In the genomic region with DNA sequence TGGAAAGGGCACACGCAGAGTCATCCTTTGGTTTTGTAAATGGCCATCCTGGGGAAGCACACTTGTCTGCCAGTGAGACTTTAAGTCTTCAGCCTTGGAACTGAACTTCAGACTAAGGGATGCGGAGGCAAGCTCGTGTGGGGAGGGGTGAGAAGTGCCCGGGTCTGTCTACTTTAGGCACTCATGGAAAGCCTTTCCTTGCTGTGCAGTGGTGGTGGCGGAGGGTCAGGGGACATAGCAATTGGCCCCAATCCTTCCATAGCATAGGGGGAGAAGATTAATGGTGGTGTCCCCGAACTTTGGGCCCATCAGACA, we compare ENCODE assay signal across 11 mouse cellular contexts. TPM values are rescaled to one million over a fixed set of nuclear protein-coding genes. Genes with fewer than 3 reads are reported as not detected.
DNase-seq lines count a peak whose midpoint lies in the region; ATAC-seq and TF ChIP-seq lines count a peak whose summit lies in the region.
"Had no signal": no experiment of that assay in that cellular context is flagged by ENCODE, and none has a peak within 500 bp of the region (broad histone marks: within the 10 kb centered on the region; RNA-seq: fewer than 3 reads in every experiment).

No protein-coding gene starts in this region.

- peak overlapping the region; percentile 95 for H3K4me2 ChIP-seq in forebrain, embryonic 16.5 days (ENCODE audit: low read length)
- H3K4me2 ChIP-seq in neural tube, embryonic 13.5 days = peak overlapping the region; percentile 70
- H3K4me2 ChIP-seq: liver, embryonic 13.5 days; stomach, embryonic 15.5 days had no signal

- no peak for TF ChIP-seq CTCF in left cerebral cortex, adult 2 months (IDR thresholded peaks at IDR 0.05)
- TF ChIP-seq CTCF in cerebellum, adult 2 months (IDR thresholded peaks at IDR 0.05; ENCODE audit: borderline replicate concordance, insufficient read depth, low read depth, low read length) = no peak
- TF ChIP-seq CTCF in thymus, adult 2 months (IDR thresholded peaks at IDR 0.05; ENCODE audit: borderline replicate concordance, control insufficient read depth, extremely low read depth, insufficient read depth, low read length, poor library complexity) = no peak

- DNase-seq in left cerebral cortex, adult 2 months (ENCODE audit: extremely low spot score in 1 of 2, low spot score in 2 of 2) = peak in 1 of 2 experiments; percentile 12
- no peak for DNase-seq in left cerebral cortex, adult 18-20 months (ENCODE audit: low spot score in 2 of 2)
- peak in 1 of 2 experiments; percentile 48 for DNase-seq in cerebellum, adult 2 months
- DNase-seq in testis, postnatal 14 days (ENCODE audit: low spot score) = no peak
- no peak for DNase-seq in thymus, adult 2 months
- DNase-seq: liver, embryonic 13.5 days; lung, postnatal 14 days had no signal

- H3K36me3 ChIP-seq in forebrain, embryonic 16.5 days (ENCODE audit: control insufficient read depth, insufficient read depth) = no peaks in the 10 kb centered on the region
- no peaks in the 10 kb centered on the region for H3K36me3 ChIP-seq in neural tube, embryonic 13.5 days
- H3K36me3 ChIP-seq in thymus, adult 2 months (ENCODE audit: control insufficient read depth, insufficient read depth, low read length) = no peaks in the 10 kb centered on the region
- H3K36me3 ChIP-seq: liver, embryonic 13.5 days; stomach, embryonic 15.5 days had no signal

- peak overlapping the region; percentile 61 for H3K4me3 ChIP-seq in left cerebral cortex, adult 2 months
- H3K4me3 ChIP-seq in cerebellum, adult 2 months (replicated peaks; ENCODE audit: insufficient read depth, low read depth, low read length) = peak overlapping the region; percentile 91
- peak overlapping the region; percentile 75 for H3K4me3 ChIP-seq in forebrain, embryonic 16.5 days (replicated peaks; ENCODE audit: low read length)
- H3K4me3 ChIP-seq in neural tube, embryonic 13.5 days = peak overlapping the region; percentile 60
- no peak overlapping the region for H3K4me3 ChIP-seq in thymus, adult 2 months (ENCODE audit: control insufficient read depth, insufficient read depth, low read length)
- H3K4me3 ChIP-seq: liver, embryonic 13.5 days; myocyte; stomach, embryonic 15.5 days had no signal

- no peak for TF ChIP-seq POLR2A in cerebellum, adult 2 months (IDR thresholded peaks at IDR 0.05; ENCODE audit: borderline replicate concordance, insufficient read depth, low read length)
- no peak for TF ChIP-seq POLR2A in thymus, adult 2 months (IDR thresholded peaks at IDR 0.05; ENCODE audit: control insufficient read depth, extremely low read depth, insufficient read depth, low read length, poor library complexity)

- ATAC-seq in forebrain, embryonic 16.5 days = no peak
- no peak for ATAC-seq in neural tube, embryonic 13.5 days (ENCODE audit: low read depth)

- H3K9ac ChIP-seq in forebrain, embryonic 16.5 days (replicated peaks; ENCODE audit: low read depth, low read length) = peak overlapping the region; percentile 70
- peak overlapping the region; percentile 73 for H3K9ac ChIP-seq in neural tube, embryonic 13.5 days
- H3K9ac ChIP-seq: liver, embryonic 13.5 days; stomach, embryonic 15.5 days had no signal

- 11% methylated on average over 6 of the region's 6 CpGs for WGBS in cerebellum, adult 2 months
- 51% methylated on average over 6 of the region's 6 CpGs for WGBS in forebrain, embryonic 16.5 days
- 55% methylated on average over 6 of the region's 6 CpGs for WGBS in neural tube, embryonic 13.5 days
- 61% methylated on average over 6 of the region's 6 CpGs for WGBS in thymus, adult 2 months

- intact Hi-C loops in left cerebral cortex, adult 2 months (cut with DNase I) = loop anchor here (5.0 kb wide), 3 partner anchors 162 to 428 kb away; a partner anchor contains a TSS

- H3K9me3 ChIP-seq in forebrain, embryonic 16.5 days (ENCODE audit: control insufficient read depth, low read length) = no peaks in the 10 kb centered on the region
- H3K9me3 ChIP-seq in neural tube, embryonic 13.5 days = no peaks in the 10 kb centered on the region
- H3K9me3 ChIP-seq: liver, embryonic 13.5 days; stomach, embryonic 15.5 days had no signal

- H3K4me1 ChIP-seq in cerebellum, adult 2 months (ENCODE audit: control insufficient read depth, insufficient read depth, low read length) = no peaks in the 10 kb centered on the region; the same call in 1 of the 2 replicates
- peaks cover 16% of the 10 kb centered on the region for H3K4me1 ChIP-seq in forebrain, embryonic 16.5 days (replicated peaks; ENCODE audit: control insufficient read depth, insufficient read depth, low read length)
- H3K4me1 ChIP-seq in neural tube, embryonic 13.5 days (replicated peaks) = peaks cover 22% of the 10 kb centered on the region
- no peaks in the 10 kb centered on the region for H3K4me1 ChIP-seq in thymus, adult 2 months (replicated peaks; ENCODE audit: control insufficient read depth, insufficient read depth, low read length)
- H3K4me1 ChIP-seq: liver, embryonic 13.5 days had no signal

- peak overlapping the region; percentile 85 for H3K27ac ChIP-seq in left cerebral cortex, adult 2 months
- peak overlapping the region; percentile 81 for H3K27ac ChIP-seq in cerebellum, adult 2 months (ENCODE audit: insufficient read depth, low read length)
- H3K27ac ChIP-seq in forebrain, embryonic 16.5 days (ENCODE audit: low read length) = no peak overlapping the region
- H3K27ac ChIP-seq in neural tube, embryonic 13.5 days (replicated peaks) = no peak overlapping the region
- H3K27ac ChIP-seq in thymus, adult 2 months (ENCODE audit: control insufficient read depth, insufficient read depth, low read length) = no peak overlapping the region
- H3K27ac ChIP-seq: liver, embryonic 13.5 days; stomach, embryonic 15.5 days had no signal

- H3K27me3 ChIP-seq in cerebellum, adult 2 months (ENCODE audit: control insufficient read depth, insufficient read depth, low read length) = no peaks in the 10 kb centered on the region
- peaks cover 13% of the 10 kb centered on the region for H3K27me3 ChIP-seq in forebrain, embryonic 16.5 days (replicated peaks; ENCODE audit: control insufficient read depth, insufficient read depth, low read length)
- H3K27me3 ChIP-seq in neural tube, embryonic 13.5 days = peaks cover 35% of the 10 kb centered on the region
- no peaks in the 10 kb centered on the region; the same call in 1 of the 2 replicates for H3K27me3 ChIP-seq in thymus, adult 2 months (ENCODE audit: control insufficient read depth, insufficient read depth, low read length)

RNA-seq across cellular contexts. Expression of a gene that starts 1.8 kb away (rescaled TPM):
- 100 to 1,000 TPM; 117 to 127 TPM for total RNA-seq in left cerebral cortex, adult 2 months (2021)
- 100 to 1,000 TPM; 112 to 122 TPM for total RNA-seq in left cerebral cortex, adult 18-20 months (2021)
- 48.2 and 52.6 TPM in 2 replicates for polyA plus RNA-seq in cerebellum, adult 2 months (2012; rRNA removed)
- polyA plus RNA-seq in forebrain, embryonic 16.5 days (2015; fragmentation: Nextera tagmentation; extraction: Ambion mirVana) = 1.6 and 2.4 TPM in 2 replicates
- 2.2 and 2.5 TPM in 2 replicates for polyA plus RNA-seq in neural tube, embryonic 13.5 days (2015; fragmentation: Nextera tagmentation; extraction: Ambion mirVana)
- polyA plus RNA-seq in thymus, adult 2 months (2012; rRNA removed) = 0.01 and 0.03 TPM in 2 replicates
- polyA plus RNA-seq: liver, embryonic 13.5 days; myocyte had no signal

Comparison
In these comparisons a context has a peak if more than half of its experiments do, and no peak if none do; other contexts are left out.
1. H3K27ac ChIP-seq: peak in left cerebral cortex, adult 2 months (single experiment) and cerebellum, adult 2 months (single experiment); none in forebrain, embryonic 16.5 days (single experiment), neural tube, embryonic 13.5 days (single experiment) and thymus, adult 2 months (single experiment).
2. RNA of a gene that starts 1.8 kb away (polyA plus RNA-seq): 48.2 to 52.6 TPM in cerebellum, adult 2 months; 2.2 to 2.5 TPM in neural tube, embryonic 13.5 days, 1.6 to 2.4 TPM in forebrain, embryonic 16.5 days and 0.01 to 0.03 TPM in thymus, adult 2 months; every median in the first group is over 10 times any median in the second.